7 mouse cellular contexts compared by ENCODE assay signal in the genomic region with DNA sequence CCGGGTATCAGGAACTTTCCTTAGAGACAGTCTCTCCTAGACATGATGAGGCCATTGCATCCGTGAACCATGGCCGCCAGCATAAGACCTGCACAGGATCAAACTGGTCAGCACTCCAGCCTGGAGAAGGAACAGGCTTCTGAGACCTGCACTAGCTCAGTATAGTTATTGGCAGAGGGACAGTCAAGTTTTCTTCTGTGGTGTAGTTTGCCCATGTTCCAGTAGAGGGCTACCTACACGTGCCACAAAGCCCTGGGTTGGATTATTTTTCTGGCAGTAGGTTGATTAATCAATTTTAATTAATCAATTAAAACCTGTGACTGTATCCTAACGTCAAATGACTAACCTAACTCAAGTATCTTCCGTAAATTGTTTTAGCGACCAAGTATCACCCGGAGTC. TPM values are rescaled to one million over a fixed set of nuclear protein-coding genes. Genes with fewer than 3 reads are reported as not detected.
A peak's percentile ranks its signal among the peaks of the same experiment; 100 is the strongest.
DNase-seq lines count a peak whose midpoint lies in the region; ATAC-seq lines count a peak whose summit lies in the region.

No protein-coding gene starts in this region.

- WGBS in hindbrain, embryonic 11.5 days, result 72% methylated on average over 8 of the region's 8 CpGs
- 72% methylated on average over 8 of the region's 8 CpGs for WGBS in hindbrain, embryonic 13.5 days

- no peak overlapping the region for H3K27ac ChIP-seq in hindbrain, embryonic 11.5 days (ENCODE audit: low read depth, low read length)
- no peak overlapping the region for H3K27ac ChIP-seq in hindbrain, embryonic 13.5 days

- H3K36me3 ChIP-seq in hindbrain, embryonic 11.5 days (ENCODE audit: control insufficient read depth, insufficient read depth, low read length), result 0 out of 2 replicates have a peak, but pooled peaks cover 2% of the 10 kb centered on the region
- H3K36me3 ChIP-seq in hindbrain, embryonic 13.5 days, result peaks cover 45% of the 10 kb centered on the region

- peaks cover 7% of the 10 kb centered on the region; the same call in 1 of the 2 replicates for H3K4me1 ChIP-seq in hindbrain, embryonic 11.5 days (replicated peaks; ENCODE audit: control insufficient read depth, insufficient read depth, low read length)
- H3K4me1 ChIP-seq in hindbrain, embryonic 13.5 days (replicated peaks), result peaks cover 38% of the 10 kb centered on the region

- H3K4me3 ChIP-seq in hindbrain, embryonic 11.5 days (ENCODE audit: low read depth, low read length), result no peak overlapping the region
- H3K4me3 ChIP-seq in hindbrain, embryonic 13.5 days, result no peak overlapping the region

- DNase-seq in hindbrain, embryonic 11.5 days (ENCODE audit: low spot score), result peak; percentile 44
- DNase-seq in 3T3-L1 (ENCODE audit: low read depth, low spot score) (peak; percentile 62), 416B (ENCODE audit: low read depth) (peak; percentile 60)
- no peak for DNase-seq in thymus, postnatal 4 days
- no peak for DNase-seq in thymus, postnatal 36 days

- no peaks in the 10 kb centered on the region for H3K9me3 ChIP-seq in hindbrain, embryonic 11.5 days (ENCODE audit: control insufficient read depth, low read length)
- no peaks in the 10 kb centered on the region for H3K9me3 ChIP-seq in hindbrain, embryonic 13.5 days

- H3K9ac ChIP-seq in hindbrain, embryonic 11.5 days (ENCODE audit: low read depth, low read length), result no peak overlapping the region
- H3K9ac ChIP-seq in hindbrain, embryonic 13.5 days, result no peak overlapping the region

- 0 out of 2 replicates have a peak, but pooled peaks cover 3% of the 10 kb centered on the region for H3K27me3 ChIP-seq in hindbrain, embryonic 11.5 days (ENCODE audit: control insufficient read depth, insufficient read depth, low read length)
- no peaks in the 10 kb centered on the region for H3K27me3 ChIP-seq in hindbrain, embryonic 13.5 days

- ATAC-seq in hindbrain, embryonic 11.5 days (ENCODE audit: low FRiP score), result peak; percentile 37; the same call in 1 of the 2 replicates
- no peak for ATAC-seq in hindbrain, embryonic 13.5 days (ENCODE audit: low FRiP score)
- ATAC-seq in granulocyte monocyte progenitor cell, adult 5-6 weeks (replicated peaks; ENCODE audit: poor library complexity, severe bottlenecking), result peak; percentile 49

- no peak overlapping the region for H3K4me2 ChIP-seq in hindbrain, embryonic 11.5 days (replicated peaks; ENCODE audit: low read depth, low read length)
- no peak overlapping the region for H3K4me2 ChIP-seq in hindbrain, embryonic 13.5 days

RNA-seq across cellular contexts. Expression of a gene that starts 6.2 kb away (rescaled TPM):
- 31.7 and 40.0 TPM in 2 replicates for polyA plus RNA-seq in hindbrain, embryonic 11.5 days (2014; fragmentation: Nextera tagmentation; extraction: Ambion mirVana)
- polyA plus RNA-seq in hindbrain, embryonic 13.5 days (2015; fragmentation: Nextera tagmentation; extraction: Ambion mirVana), result 56.3 and 57.0 TPM in 2 replicates
- 0.53 TPM in 1 of 2 replicates, not detected in the other for total RNA-seq in granulocyte monocyte progenitor cell, adult 5-6 weeks (2014; fragmentation: Nextera tagmentation)
- total RNA-seq in granulocyte monocyte progenitor cell, adult 5-6 weeks (2017), result 1.7 TPM in 1 of 2 replicates, not detected in the other

RNA-seq across cellular contexts. Expression of a gene that starts 18.8 kb away (rescaled TPM):
- polyA plus RNA-seq in hindbrain, embryonic 11.5 days (2014; fragmentation: Nextera tagmentation; extraction: Ambion mirVana), result 34.4 and 35.9 TPM in 2 replicates
- polyA plus RNA-seq in hindbrain, embryonic 13.5 days (2015; fragmentation: Nextera tagmentation; extraction: Ambion mirVana), result 20.3 and 21.5 TPM in 2 replicates
- total RNA-seq in granulocyte monocyte progenitor cell, adult 5-6 weeks (2014; fragmentation: Nextera tagmentation), result 58.0 and 62.4 TPM in 2 replicates
- 128 and 142 TPM in 2 replicates for total RNA-seq in granulocyte monocyte progenitor cell, adult 5-6 weeks (2017)

Comparison
In these comparisons a context has a peak if more than half of its experiments do, and no peak if none do; other contexts are left out.
1. DNase-seq: peak in hindbrain, embryonic 11.5 days (single experiment), 3T3-L1 (single experiment) and 416B (single experiment); none in thymus, postnatal 4 days (single experiment) and thymus, postnatal 36 days (0 of 2).